Mouse (Mus musculus) telencephalon, adult 2 months (tissue): Measurements from ENCODE around the gene Srarp.

Experiments used
- DNase-seq: peaks from one replicate; pipeline ENCODE4 v3.0.0-alpha.2; 2011; ENCODE audit warnings: low read depth, low spot score

Srarp gene

GRCm38 (mm10) chr4:141389366-141390150, 46.3 kb downstream of the Srarp start:
- no peak for DNase-seq

GRCm38 (mm10) chr4:141387933-141388332, 48.0 kb downstream of the Srarp start:
- DNase-seq, result no peak

- DNase-seq, result peak; percentile 13
Measured at GRCm38 (mm10) chr4:141387093-141387784, 48.7 kb downstream of the Srarp start.

- DNase-seq, result no peak
Measured at GRCm38 (mm10) chr4:141386150-141386549, 49.8 kb downstream of the Srarp start.

GRCm38 (mm10) chr4:141385275-141385674, 50.6 kb downstream of the Srarp start:
- DNase-seq, result no peak
